Mouse (Mus musculus) left cerebral cortex, adult 2 months (tissue): Measurements from ENCODE around the gene Lmo1. TPM values are rescaled to one million over a fixed set of nuclear protein-coding genes. Genes with fewer than 3 reads are reported as not detected.
"Not testable (repeated sequence)": the region's sequence is repeated elsewhere in the genome, so short reads cannot be mapped to it uniquely, and the experiment has no call there.

Source experiments
- DNase-seq, 2 experiments: peaks; one replicate each; pipeline ENCODE4 v3.0.0; 2021 to 2022; ENCODE audit warnings: low spot score in 2 of 2, mixed read lengths in 1 of 2; ENCODE audit errors: extremely low spot score in 1 of 2
- H3K27ac ChIP-seq: fragments of 200-600 bp; 2 replicates; pipeline ENCODE4 v1.8.1; 2022
- H3K4me3 ChIP-seq: fragments of 200-600 bp; 2 replicates; pipeline ENCODE4 v1.8.1; 2022
- CTCF ChIP-seq: fragments of 200-600 bp; IDR thresholded peaks from 2 replicates; pipeline ENCODE4 v1.8.1; 2022; ENCODE audit warnings: antibody characterized with exemption, mild to moderate bottlenecking, moderate library complexity
- intact Hi-C: fragments of 180-260 bp; cut with DNase I; formaldehyde crosslinking; loops from one replicate; pipeline ENCODE4 v1.15.1; 2025
- total RNA-seq, 2 experiments: library from RNA; stranded (reverse); gene quantifications; 2 replicates each; pipeline ENCODE4 v1.2.3; 2021

Gene Lmo1
- total RNA-seq, 2 experiments from 2014 or later, result 13.7 to 15.4 TPM

DNA sequence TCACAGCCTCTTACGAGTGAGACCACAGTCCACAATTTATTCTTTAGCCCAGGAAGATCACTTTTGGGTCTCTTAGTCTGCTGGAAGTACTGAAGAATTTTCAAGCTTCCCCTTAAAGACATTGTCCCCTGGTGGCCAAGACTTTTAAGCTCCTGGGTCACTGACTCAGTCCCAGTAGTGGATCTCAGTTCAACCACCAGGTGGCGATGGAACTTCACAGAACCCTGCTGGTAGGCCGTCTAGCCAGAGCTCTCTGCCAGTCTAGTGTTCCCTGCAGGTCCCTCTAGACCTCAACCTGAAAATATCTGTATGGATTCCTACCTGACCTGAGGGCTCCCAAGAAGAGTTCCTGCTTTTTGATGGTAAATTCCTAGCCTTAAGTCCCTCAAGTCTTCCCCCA lies 35.6 kb downstream of the Lmo1 start:
- intact Hi-C loops, result loop anchor here (1.0 to 2.0 kb wide), 4 partner anchors 31 to 285 kb away; no protein-coding TSS in a partner anchor
- DNase-seq, result peak; percentile 85 to 90
- peak; percentile 97 for TF ChIP-seq CTCF
- Histone ChIP-seq H3K27ac (no peak overlapping the region), H3K4me3 (no peak overlapping the region)

DNA sequence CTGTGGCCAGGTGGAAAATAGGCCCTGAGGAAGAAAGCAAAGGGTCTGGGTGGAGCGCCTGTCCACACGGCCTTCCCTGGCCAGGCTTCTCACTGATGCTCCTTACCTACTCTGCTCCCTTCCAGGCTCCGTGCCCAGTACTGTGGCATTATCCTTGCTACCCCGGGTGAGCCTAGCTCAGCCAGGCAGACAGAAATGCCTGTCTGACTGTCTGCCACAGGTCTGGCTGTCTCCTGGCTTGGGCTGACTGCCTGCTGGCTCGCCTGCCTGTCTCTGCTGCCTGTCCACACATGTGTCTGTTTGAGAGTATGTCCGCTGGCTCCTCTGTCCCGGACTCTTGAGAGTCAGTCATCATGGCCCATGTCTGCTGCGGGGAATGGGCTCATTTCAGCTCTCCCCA lies 37.6 kb downstream of the Lmo1 start:
- intact Hi-C loops, result no loop called here
- DNase-seq, result no peak
- no peak overlapping the region for H3K4me3 ChIP-seq
- no peak overlapping the region for H3K27ac ChIP-seq
- TF ChIP-seq CTCF, result no peak

DNA sequence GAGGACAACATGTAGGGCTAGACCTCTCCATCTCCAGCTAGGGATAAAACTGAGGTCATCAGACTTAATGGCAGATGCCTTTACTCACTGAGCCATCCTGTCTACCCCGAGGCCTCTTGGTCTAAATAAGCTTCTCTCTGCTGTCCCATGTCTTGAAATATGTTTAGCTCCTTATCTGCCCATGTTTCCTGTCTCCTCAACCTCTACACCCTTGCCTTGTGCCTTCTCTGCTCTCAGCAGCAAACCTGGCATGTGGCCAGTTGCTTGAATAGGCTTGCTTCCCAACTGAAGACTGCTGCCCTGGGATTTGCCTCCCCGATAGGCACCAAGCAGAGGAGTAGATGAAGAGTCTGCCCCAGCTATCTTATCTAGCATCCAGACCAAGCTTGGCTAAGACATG lies 43.4 kb downstream of the Lmo1 start:
- Histone ChIP-seq H3K4me3 (no peak overlapping the region), H3K27ac (no peak overlapping the region)
- intact Hi-C loops, result no loop called here
- no peak for TF ChIP-seq CTCF
- DNase-seq, result no peak

DNA sequence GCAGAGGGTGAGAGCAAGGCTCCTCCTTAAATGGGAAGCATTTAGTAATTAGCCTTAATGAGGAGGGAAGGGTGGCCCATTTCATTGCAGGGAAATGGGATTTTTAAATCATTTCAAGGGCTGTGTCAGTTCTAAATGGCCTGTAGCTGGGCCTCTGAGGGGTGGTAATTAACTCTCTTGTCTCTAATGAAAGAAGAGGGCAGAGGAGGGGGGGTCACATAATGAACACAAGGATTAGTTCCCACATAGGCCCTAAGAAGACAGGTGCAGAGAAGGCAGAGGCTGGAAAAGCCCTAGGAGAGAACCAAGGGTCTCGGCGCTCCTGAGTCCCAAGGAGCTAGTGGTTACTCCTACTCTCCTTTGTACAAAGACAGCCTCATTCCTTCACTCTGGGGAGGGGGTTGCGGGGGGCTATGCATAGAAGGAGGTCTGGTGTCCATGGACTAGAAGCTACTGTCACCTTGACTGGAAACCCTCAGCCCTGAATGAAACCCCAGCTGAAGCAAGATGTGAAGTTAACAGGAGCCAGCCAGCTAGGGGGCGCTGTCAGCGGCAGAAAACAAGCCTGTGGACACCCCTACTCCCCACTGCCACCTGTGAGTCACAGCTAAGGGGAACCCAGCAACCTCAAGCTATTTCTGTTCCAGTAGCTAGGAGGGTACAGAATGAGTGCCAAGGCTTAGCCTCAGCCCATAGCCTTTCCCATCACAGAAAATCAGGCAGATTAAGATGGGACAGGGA lies 44.9 kb downstream of the Lmo1 start:
- Histone ChIP-seq H3K4me3 (no peak overlapping the region), H3K27ac (no peak overlapping the region)
- intact Hi-C loops, result no loop called here

DNA sequence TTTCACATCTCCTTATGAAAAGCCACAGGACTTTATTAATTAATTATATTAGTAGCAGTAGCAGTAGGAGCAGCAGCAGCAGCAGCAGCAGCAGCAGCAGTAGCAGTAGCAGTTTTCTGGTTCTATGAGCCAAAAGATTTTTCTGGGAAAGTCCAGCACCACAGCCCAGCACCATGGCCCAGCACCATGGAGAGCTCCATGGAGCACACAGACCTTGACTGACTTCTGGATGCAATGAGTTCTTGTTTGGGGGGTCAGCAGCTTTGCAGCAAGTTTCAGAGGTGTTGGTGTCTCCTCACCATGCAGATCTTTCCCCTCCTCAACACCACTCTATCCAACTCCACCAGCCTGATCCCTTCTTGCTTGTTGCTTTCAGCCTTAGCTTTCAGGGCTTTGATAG lies 45.6 kb downstream of the Lmo1 start:
- H3K27ac ChIP-seq, result no peak overlapping the region
- DNase-seq, result no peak
- TF ChIP-seq CTCF, result no peak
- intact Hi-C loops, result no loop called here
- H3K4me3 ChIP-seq, result no peak overlapping the region

More for the DNA sequence above, 44.9 kb downstream of the Lmo1 start:
- peak; percentile 32 for TF ChIP-seq CTCF
- no peak for DNase-seq

DNA sequence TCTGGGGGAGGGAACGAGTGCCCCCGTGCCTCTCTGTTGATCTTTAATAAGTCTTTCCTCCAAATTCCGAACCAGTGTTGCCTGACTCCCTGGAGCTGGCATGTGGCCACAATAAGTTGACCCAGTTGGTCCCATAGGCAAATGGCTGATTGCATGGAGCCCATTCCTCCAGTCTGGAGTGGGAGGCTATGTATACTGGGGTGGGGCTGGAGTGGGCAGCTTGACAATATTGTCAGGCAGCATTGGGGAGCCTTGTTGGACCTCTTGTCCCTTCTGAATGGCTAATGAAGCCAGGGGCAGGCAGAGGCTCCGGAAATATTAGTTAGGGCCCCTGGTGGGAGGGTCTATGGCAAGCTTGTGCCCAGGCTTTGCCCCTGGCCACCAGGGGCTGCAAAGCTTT lies 59.1 kb downstream of the Lmo1 start:
- intact Hi-C loops, result no loop called here
- no peak overlapping the region for H3K27ac ChIP-seq
- H3K4me3 ChIP-seq, result no peak overlapping the region
- no peak for DNase-seq
- no peak for TF ChIP-seq CTCF

GRCm38 (mm10) chr7:109115488-109115887 lies 59.5 kb downstream of the Lmo1 start:
- intact Hi-C loops, H3K4me3 ChIP-seq, H3K27ac ChIP-seq, DNase-seq: not testable (repeated sequence)

DNA sequence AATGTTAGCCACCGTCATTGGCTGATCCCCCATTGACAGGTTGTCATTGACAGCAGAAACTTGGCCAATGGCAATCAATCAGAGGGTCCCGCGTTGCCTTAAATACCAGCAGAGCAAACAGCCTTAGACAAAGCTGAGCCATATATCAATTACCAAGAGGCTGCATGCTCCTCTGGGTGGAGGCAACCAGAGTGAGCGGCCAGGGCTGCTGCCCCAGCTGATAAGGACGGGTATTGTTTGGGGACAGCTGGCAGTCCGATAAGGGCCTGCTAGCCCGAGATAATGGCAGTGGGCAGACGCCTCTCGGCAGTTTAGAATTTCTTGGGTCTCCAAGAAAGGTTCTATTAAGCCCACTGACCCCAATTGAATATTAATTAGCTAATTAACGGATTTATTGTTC lies 60.1 kb downstream of the Lmo1 start:
- no peak for TF ChIP-seq CTCF

GRCm38 (mm10) chr7:109111000-109111399 lies 64.0 kb downstream of the Lmo1 start:
- intact Hi-C loops, result no loop called here
- no peak; the same call in 1 of the 2 replicates for TF ChIP-seq CTCF
- H3K27ac ChIP-seq, result no peak overlapping the region
- DNase-seq, result peak; percentile 51 to 61
- no peak overlapping the region for H3K4me3 ChIP-seq

More for the DNA sequence above, 60.1 kb downstream of the Lmo1 start:
- intact Hi-C loops, result no loop called here
- H3K27ac ChIP-seq, result no peak overlapping the region
- DNase-seq, result no peak
- no peak overlapping the region for H3K4me3 ChIP-seq

- no peak overlapping the region for H3K4me3 ChIP-seq
- no peak for DNase-seq
- H3K27ac ChIP-seq, result no peak overlapping the region
- intact Hi-C loops, result no loop called here
- no peak for TF ChIP-seq CTCF
These were observed 70.1 kb downstream of the Lmo1 start for GRCm38 (mm10) chr7:109104894-109105293.

DNA sequence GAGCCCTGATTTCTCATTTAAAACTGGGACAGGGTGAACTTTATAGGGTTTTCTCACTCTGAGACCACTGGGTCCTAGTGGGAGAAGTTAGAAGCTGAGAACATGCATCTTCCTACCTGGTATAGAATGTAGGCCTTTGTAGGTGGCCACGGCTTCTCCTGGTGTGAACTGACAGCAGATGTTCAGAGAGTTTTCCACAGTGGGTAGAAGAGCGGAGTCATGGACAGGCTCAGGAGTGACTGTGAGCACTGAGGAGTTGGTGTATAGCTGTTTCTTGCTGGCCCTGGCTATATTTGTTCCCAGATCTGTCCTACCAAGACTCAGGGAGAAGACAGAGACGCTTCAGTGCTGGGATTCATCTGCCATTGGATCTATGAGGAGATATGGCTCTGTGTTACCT lies 73.8 kb downstream of the Lmo1 start:
- Histone ChIP-seq H3K27ac (no peak overlapping the region), H3K4me3 (no peak overlapping the region)
- no peak for TF ChIP-seq CTCF
- intact Hi-C loops, result no loop called here
- DNase-seq, result no peak

DNA sequence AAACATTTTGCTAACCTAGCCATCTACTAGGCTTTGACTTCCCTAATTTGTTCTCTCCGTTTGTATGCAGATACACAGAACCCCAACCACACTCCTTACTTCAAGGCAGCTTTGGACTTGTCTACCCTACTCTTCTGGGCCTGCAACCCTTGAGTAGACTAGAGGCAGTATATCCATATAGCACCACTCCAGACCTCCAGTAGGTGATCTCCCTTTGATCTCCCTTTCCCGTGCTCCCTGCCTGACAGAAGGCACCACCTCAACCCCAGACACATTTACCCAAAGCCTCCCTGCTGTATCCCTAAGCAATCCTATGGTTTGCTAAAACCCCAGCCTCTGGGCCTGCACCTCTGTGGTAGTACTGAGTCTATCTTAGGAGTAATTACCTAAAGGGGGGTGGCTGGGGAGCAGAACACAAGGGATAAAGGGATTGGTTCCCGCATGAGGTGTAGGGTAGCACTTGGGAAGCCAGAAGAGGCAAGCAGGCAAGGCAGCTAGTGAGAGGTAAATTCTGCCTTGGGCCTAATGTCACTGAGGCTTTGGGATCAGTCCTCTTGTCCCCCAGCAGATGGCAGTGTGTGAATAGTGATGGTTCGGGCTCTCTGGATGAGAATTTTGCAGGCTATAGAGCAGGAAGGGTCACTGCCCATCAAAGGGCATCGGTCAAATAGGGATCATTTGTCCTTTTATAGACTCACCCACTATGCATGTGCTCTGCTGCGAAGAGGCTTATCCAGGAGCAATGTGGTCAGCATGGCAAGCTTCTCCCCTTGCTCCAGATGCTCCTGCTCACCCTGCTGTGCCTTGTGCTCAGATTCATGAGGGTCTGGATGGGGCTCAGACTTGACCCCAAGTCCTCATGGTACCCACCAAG lies 76.6 kb downstream of the Lmo1 start:
- Histone ChIP-seq H3K4me3 (no peak overlapping the region), H3K27ac (no peak overlapping the region)
- peak; percentile 26 to 63 for DNase-seq
- intact Hi-C loops, result loop anchor here (1.0 to 5.0 kb wide), 4 partner anchors 40 to 326 kb away; no protein-coding TSS in a partner anchor
- peak; percentile 75 for TF ChIP-seq CTCF
